ENCODE assay signal across 8 mouse cellular contexts in genomic region chr8:95825162-95825561, GRCm38 (mm10). TPM values are rescaled to one million over a fixed set of nuclear protein-coding genes. Genes with fewer than 3 reads are reported as not detected.
A peak's percentile ranks its signal among the peaks of the same experiment; 100 is the strongest.
DNase-seq lines count a peak whose midpoint lies in the region; ATAC-seq and TF ChIP-seq lines count a peak whose summit lies in the region.
"Not testable (repeated sequence)": the region's sequence is repeated elsewhere in the genome, so short reads cannot be mapped to it uniquely, and the experiment has no call there.

Sap18b (plus strand) TSS chr8:95825346.

- H3K9ac ChIP-seq in forebrain, postnatal 0 days; heart, embryonic 14.5 days (ENCODE audit: low read length); intestine, embryonic 15.5 days; lung, embryonic 15.5 days; neural tube, embryonic 13.5 days: not testable (repeated sequence)

- not testable (repeated sequence) for H3K4me3 ChIP-seq in cerebellum, adult 2 months (replicated peaks; ENCODE audit: insufficient read depth, low read depth, low read length); forebrain, postnatal 0 days (ENCODE audit: low read depth, low read length); heart, embryonic 14.5 days (ENCODE audit: control insufficient read depth in 1 of 2, insufficient read depth in 1 of 2, low read depth in 1 of 2, low read length in 2 of 2); intestine, embryonic 15.5 days (replicated peaks); lung, embryonic 15.5 days; neural tube, embryonic 13.5 days

- DNase-seq in ES-CJ7 (ENCODE audit: low read depth, low spot score): peak; percentile 54
- not testable (repeated sequence) for DNase-seq in cerebellum, adult 2 months; forebrain, postnatal 0 days; left cerebral cortex, postnatal 14 days (ENCODE audit: low spot score in 2 of 2)

- not testable (repeated sequence) for H3K27me3 ChIP-seq in cerebellum, adult 2 months (ENCODE audit: control insufficient read depth, insufficient read depth, low read length); forebrain, postnatal 0 days (ENCODE audit: insufficient read depth, low read length); heart, embryonic 14.5 days (ENCODE audit: control insufficient read depth, insufficient read depth, low read length); intestine, embryonic 15.5 days (replicated peaks); lung, embryonic 15.5 days; neural tube, embryonic 13.5 days

- not testable (repeated sequence) for ATAC-seq in forebrain, postnatal 0 days; heart, embryonic 14.5 days (ENCODE audit: insufficient number of reproducible peaks, insufficient read depth, low FRiP score, low read depth); intestine, embryonic 15.5 days; lung, embryonic 15.5 days (ENCODE audit: borderline replicate concordance, extremely low read depth, low FRiP score, low TSS enrichment); neural tube, embryonic 13.5 days (ENCODE audit: low read depth)

- not testable (repeated sequence) for H3K9me3 ChIP-seq in forebrain, postnatal 0 days (ENCODE audit: low read length); heart, embryonic 14.5 days (ENCODE audit: control insufficient read depth, low read length); intestine, embryonic 15.5 days; lung, embryonic 15.5 days; neural tube, embryonic 13.5 days

- not testable (repeated sequence) for TF ChIP-seq CTCF in cerebellum, adult 2 months (IDR thresholded peaks at IDR 0.05; ENCODE audit: borderline replicate concordance, insufficient read depth, low read depth, low read length); forebrain, postnatal 0 days (IDR thresholded peaks at IDR 0.05; ENCODE audit: low read depth)

- H3K4me2 ChIP-seq in forebrain, postnatal 0 days (ENCODE audit: low read depth); heart, embryonic 14.5 days (ENCODE audit: low read length); intestine, embryonic 15.5 days (replicated peaks); lung, embryonic 15.5 days; neural tube, embryonic 13.5 days: not testable (repeated sequence)

- not testable (repeated sequence) for H3K36me3 ChIP-seq in forebrain, postnatal 0 days (ENCODE audit: insufficient read depth); heart, embryonic 14.5 days (ENCODE audit: control insufficient read depth, insufficient read depth, low read length); intestine, embryonic 15.5 days; lung, embryonic 15.5 days; neural tube, embryonic 13.5 days

- intact Hi-C loops in left cerebral cortex, postnatal 14 days (cut with DNase I): not testable (repeated sequence)

- WGBS in cerebellum, adult 2 months: 60% methylated on average over 25 of the region's 25 CpGs
- 64% methylated on average over 25 of the region's 25 CpGs for WGBS in forebrain, postnatal 0 days
- 42% methylated on average over 25 of the region's 25 CpGs for WGBS in heart, embryonic 14.5 days
- 58% methylated on average over 25 of the region's 25 CpGs for WGBS in intestine, embryonic 15.5 days
- WGBS in lung, embryonic 15.5 days: 41% methylated on average over 25 of the region's 25 CpGs
- WGBS in neural tube, embryonic 13.5 days: 56% methylated on average over 25 of the region's 25 CpGs

- not testable (repeated sequence) for TF ChIP-seq POLR2A in cerebellum, adult 2 months (IDR thresholded peaks at IDR 0.05; ENCODE audit: borderline replicate concordance, insufficient read depth, low read length)

- H3K27ac ChIP-seq in cerebellum, adult 2 months (ENCODE audit: insufficient read depth, low read length); forebrain, postnatal 0 days (ENCODE audit: low read depth, low read length); heart, embryonic 14.5 days (replicated peaks in 1 of 2; ENCODE audit: control insufficient read depth in 1 of 2, insufficient read depth in 1 of 2, low read depth in 2 of 2, low read length in 2 of 2); intestine, embryonic 15.5 days; lung, embryonic 15.5 days; neural tube, embryonic 13.5 days (replicated peaks): not testable (repeated sequence)

- H3K4me1 ChIP-seq in cerebellum, adult 2 months (ENCODE audit: control insufficient read depth, insufficient read depth, low read length); forebrain, postnatal 0 days (ENCODE audit: insufficient read depth); intestine, embryonic 15.5 days (replicated peaks); lung, embryonic 15.5 days; neural tube, embryonic 13.5 days (replicated peaks): not testable (repeated sequence)
- H3K4me1 ChIP-seq in heart, embryonic 14.5 days (ENCODE audit: control insufficient read depth in 2 of 2, insufficient read depth in 2 of 2, low read length in 2 of 2): peaks cover 7 to 15% of the 10 kb centered on the region in 2 experiments

RNA-seq across cellular contexts. Expression of gene Sap18b, which starts in this region (rescaled TPM):
- polyA plus RNA-seq in cerebellum, adult 2 months (2012; rRNA removed): 85.5 and 90.8 TPM in 2 replicates
- 67.4 and 77.0 TPM in 2 replicates for total RNA-seq in forebrain, postnatal 0 days (2014; rRNA removed)
- polyA plus RNA-seq in forebrain, postnatal 0 days (2015; fragmentation: Nextera tagmentation; extraction: Ambion mirVana): 305 and 352 TPM in 2 replicates
- 265 and 287 TPM in 2 replicates for polyA plus RNA-seq in heart, embryonic 14.5 days (2014; fragmentation: Nextera tagmentation; extraction: Ambion mirVana)
- 324 and 397 TPM in 2 replicates for polyA plus RNA-seq in intestine, embryonic 15.5 days (2015; fragmentation: Nextera tagmentation; extraction: Ambion mirVana)
- 10 to 100 TPM; 95.6 to 98.2 TPM for total RNA-seq in left cerebral cortex, postnatal 14 days (2021)
- 313 and 341 TPM in 2 replicates for polyA plus RNA-seq in lung, embryonic 15.5 days (2015; fragmentation: Nextera tagmentation; extraction: Ambion mirVana)
- polyA plus RNA-seq in neural tube, embryonic 13.5 days (2015; fragmentation: Nextera tagmentation; extraction: Ambion mirVana): 284 and 330 TPM in 2 replicates
